Mouse (Mus musculus) thymus, adult 2 months (tissue): ENCODE data around the gene Depp1. TPM values are rescaled to one million over a fixed set of nuclear protein-coding genes. Genes with fewer than 3 reads are reported as not detected.

Experiments used
- DNase-seq: peaks from one replicate; pipeline ENCODE4 v3.0.0; 2021
- H3K27ac ChIP-seq: fragments of 200-500 bp; 2 replicates; pipeline ENCODE4 v1.5.1; 2012; ENCODE audit warnings: low read length, control low read depth; ENCODE audit not compliant: control insufficient read depth, insufficient read depth
- H3K27me3 ChIP-seq: fragments of 200-500 bp; 2 replicates; pipeline ENCODE4 v1.6.1; 2012; ENCODE audit warnings: mild to moderate bottlenecking, low read length, moderate library complexity, mixed read lengths; ENCODE audit not compliant: control insufficient read depth, insufficient read depth
- H3K36me3 ChIP-seq: fragments of 200-500 bp; 2 replicates; pipeline ENCODE4 v1.6.1; 2012; ENCODE audit warnings: mild to moderate bottlenecking, low read length, moderate library complexity; ENCODE audit not compliant: control insufficient read depth, insufficient read depth
- H3K4me1 ChIP-seq: fragments of 200-500 bp; replicated peaks from 2 replicates; pipeline ENCODE4 v1.6.1; 2012; ENCODE audit warnings: low read length; ENCODE audit not compliant: control insufficient read depth, insufficient read depth
- H3K4me3 ChIP-seq: fragments of 200-500 bp; 2 replicates; pipeline ENCODE4 v1.5.1; 2012; ENCODE audit warnings: mild to moderate bottlenecking, low read length, control low read depth, moderate library complexity; ENCODE audit not compliant: control insufficient read depth, insufficient read depth
- CTCF ChIP-seq: fragments of 200-500 bp; IDR thresholded peaks from 2 replicates; pipeline ENCODE4 v1.5.1; 2012; ENCODE audit warnings: mild to moderate bottlenecking, control low read depth, low read length, moderate library complexity, borderline replicate concordance; ENCODE audit not compliant: control insufficient read depth, poor library complexity, insufficient read depth; ENCODE audit errors: extremely low read depth
- POLR2A ChIP-seq: fragments of 200-500 bp; IDR thresholded peaks from 2 replicates; pipeline ENCODE4 v1.6.1; 2012; ENCODE audit warnings: mild to moderate bottlenecking, low read length, control low read depth, moderate library complexity; ENCODE audit not compliant: control insufficient read depth, poor library complexity, insufficient read depth; ENCODE audit errors: extremely low read depth
- WGBS: fragments of 180-500 bp; shearing (Covaris S2); methylation state at CpG from one replicate; pipeline ENCODE4 v1.1.7; 2018; 5-methylcytosine and 5-hydroxymethylcytosine counted together
- polyA plus RNA-seq: library from polyadenylated mRNA; depleted of rRNA; stranded (reverse); fragments of >200 nt; gene quantifications from 2 replicates; pipeline ENCODE4 v1.2.3, GENCODE M21; 2012

Depp1 gene
- polyA plus RNA-seq, 1 experiment, result 6.5 TPM

DNA sequence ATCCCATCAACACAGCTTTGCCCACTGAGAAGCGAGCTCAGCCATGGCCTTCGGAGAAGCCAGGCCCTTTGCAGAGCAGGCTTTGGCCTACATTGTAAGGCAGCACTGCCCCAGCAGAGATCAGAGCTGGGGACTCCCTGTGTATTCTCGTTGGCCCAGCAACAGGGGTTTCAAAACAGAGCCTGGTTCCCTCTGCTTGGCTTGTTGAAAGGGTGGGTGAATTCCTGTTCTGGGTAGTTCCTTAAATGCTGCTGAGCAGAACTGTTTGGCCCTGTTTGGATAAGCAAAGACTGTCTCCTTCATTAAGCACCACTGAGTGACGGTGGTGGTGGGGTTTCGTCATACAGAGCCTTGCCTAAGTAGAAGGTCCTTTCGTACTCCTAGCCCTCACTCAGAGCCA lies 13.6 kb downstream of the Depp1 start:
- no peak for TF ChIP-seq POLR2A
- no peak for TF ChIP-seq CTCF
- Histone ChIP-seq H3K4me1 (no peaks in the 10 kb centered on the region), H3K27me3 (no peaks in the 10 kb centered on the region), H3K4me3 (no peak overlapping the region), H3K27ac (no peak overlapping the region), H3K36me3 (no peaks in the 10 kb centered on the region)
- DNase-seq, result no peak
- 75% methylated on average over 6 of the region's 6 CpGs for WGBS

DNA sequence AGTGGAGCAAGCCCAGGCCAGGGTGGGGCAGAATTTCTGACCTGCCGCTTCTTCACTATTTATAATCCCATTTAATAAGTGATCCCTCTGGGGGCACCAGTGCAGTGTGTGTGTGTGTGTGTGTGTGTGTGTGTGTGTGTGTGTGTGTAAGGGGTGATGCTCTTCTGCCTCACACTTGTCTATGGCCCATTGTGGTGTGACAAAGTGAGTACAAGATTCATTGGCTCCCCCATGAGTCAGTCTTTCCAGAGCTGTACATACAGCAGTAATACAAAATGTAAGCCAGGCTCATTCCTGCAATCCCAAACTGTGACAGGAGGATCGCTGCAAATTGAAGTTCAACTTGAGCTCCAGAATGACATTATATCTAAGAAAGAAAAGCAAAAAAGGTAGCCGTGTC lies 14.4 kb downstream of the Depp1 start:
- Histone ChIP-seq H3K4me1 (no peaks in the 10 kb centered on the region), H3K4me3 (no peak overlapping the region), H3K36me3 (no peaks in the 10 kb centered on the region), H3K27me3 (no peaks in the 10 kb centered on the region), H3K27ac (no peak overlapping the region)
- DNase-seq, result no peak
- 94% methylated on average over 3 of the region's 3 CpGs for WGBS
- TF ChIP-seq POLR2A (no peak), CTCF (no peak)

DNA sequence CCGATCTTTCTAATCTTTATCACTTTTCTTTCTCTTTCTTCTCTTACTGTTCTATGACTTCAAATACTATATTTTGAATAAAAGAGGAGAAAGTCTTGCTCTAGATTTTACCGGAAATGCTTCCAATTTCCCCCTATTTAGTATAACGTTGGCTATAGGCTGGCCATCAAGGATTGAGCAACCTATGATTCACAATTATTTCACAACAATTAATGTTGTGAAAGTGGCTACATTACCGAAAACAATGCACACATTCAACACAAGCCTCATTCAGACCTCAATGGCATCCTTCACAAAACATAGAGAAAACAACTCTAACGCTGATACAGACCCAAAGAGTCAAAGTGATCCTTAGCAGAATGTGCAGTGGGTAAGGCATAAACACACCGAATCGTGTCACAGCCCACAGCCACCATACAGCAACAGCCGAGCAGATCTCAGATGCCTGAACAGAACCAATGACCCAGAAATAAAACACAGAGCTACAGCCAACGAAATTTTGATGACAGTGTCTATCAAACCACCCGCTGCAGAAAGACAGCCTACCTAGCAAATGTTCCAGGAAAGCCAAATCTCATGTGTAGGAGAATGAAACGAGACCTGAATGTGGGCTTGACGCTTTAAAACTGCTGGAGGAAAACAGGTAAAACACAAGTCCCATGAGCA lies 15.8 kb downstream of the Depp1 start:
- 94% methylated on average over 12 of the region's 12 CpGs for WGBS
- no peak overlapping the region for H3K27ac ChIP-seq
- H3K27me3 ChIP-seq, result no peaks in the 10 kb centered on the region
- DNase-seq, result no peak
- TF ChIP-seq CTCF, result no peak
- no peak for TF ChIP-seq POLR2A
- H3K4me3 ChIP-seq, result no peak overlapping the region
- H3K4me1 ChIP-seq, result no peaks in the 10 kb centered on the region
- H3K36me3 ChIP-seq, result no peaks in the 10 kb centered on the region

DNA sequence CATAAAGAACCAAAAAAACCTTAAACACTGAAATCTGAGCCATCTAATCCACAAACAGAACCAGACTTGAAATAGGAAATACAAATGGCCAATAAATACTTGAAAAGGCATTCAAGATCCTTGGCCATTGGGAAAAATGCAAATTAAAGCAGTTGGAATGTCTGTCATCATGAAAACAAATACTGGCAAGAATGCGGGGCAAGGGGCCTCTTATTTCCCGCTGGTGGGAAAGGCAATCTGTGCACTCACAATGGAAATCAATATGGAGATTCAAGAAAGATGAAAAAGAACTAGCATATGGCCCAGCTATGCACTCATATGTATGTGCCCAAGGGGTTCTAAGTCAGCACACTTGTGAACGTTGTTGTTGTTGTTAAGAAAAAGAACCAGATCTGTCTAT lies 16.5 kb downstream of the Depp1 start:
- H3K27me3 ChIP-seq, result no peaks in the 10 kb centered on the region
- H3K4me3 ChIP-seq, result no peak overlapping the region
- WGBS, result 94% methylated on average over 3 of the region's 3 CpGs
- no peak for TF ChIP-seq CTCF
- no peak for TF ChIP-seq POLR2A
- no peak for DNase-seq
- H3K36me3 ChIP-seq, result no peaks in the 10 kb centered on the region
- no peak overlapping the region for H3K27ac ChIP-seq
- H3K4me1 ChIP-seq, result no peaks in the 10 kb centered on the region

DNA sequence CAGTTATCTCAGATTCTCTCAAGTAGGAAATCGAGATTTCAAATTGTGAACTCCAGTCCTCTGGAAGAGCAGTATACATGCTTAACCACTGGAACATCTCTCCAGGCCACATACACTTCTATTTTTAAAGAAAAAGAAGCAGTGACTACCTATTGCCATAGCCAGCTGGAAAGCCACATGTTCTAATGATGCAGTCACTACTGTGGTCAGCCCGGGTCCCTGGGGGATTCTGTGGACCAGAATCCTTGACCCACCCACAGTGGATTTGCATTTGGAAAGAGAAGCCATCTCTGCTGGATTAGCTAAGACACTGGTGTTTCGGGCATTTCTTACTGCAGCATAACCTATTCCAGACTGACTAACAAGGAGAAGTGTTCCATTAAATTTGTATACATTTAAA lies 17.0 kb downstream of the Depp1 start:
- TF ChIP-seq CTCF (no peak), POLR2A (no peak)
- no peak for DNase-seq
- WGBS, result 91% methylated on average over 3 of the region's 3 CpGs
- Histone ChIP-seq H3K36me3 (no peaks in the 10 kb centered on the region), H3K27ac (no peak overlapping the region), H3K4me3 (no peak overlapping the region), H3K4me1 (no peaks in the 10 kb centered on the region), H3K27me3 (no peaks in the 10 kb centered on the region)

DNA sequence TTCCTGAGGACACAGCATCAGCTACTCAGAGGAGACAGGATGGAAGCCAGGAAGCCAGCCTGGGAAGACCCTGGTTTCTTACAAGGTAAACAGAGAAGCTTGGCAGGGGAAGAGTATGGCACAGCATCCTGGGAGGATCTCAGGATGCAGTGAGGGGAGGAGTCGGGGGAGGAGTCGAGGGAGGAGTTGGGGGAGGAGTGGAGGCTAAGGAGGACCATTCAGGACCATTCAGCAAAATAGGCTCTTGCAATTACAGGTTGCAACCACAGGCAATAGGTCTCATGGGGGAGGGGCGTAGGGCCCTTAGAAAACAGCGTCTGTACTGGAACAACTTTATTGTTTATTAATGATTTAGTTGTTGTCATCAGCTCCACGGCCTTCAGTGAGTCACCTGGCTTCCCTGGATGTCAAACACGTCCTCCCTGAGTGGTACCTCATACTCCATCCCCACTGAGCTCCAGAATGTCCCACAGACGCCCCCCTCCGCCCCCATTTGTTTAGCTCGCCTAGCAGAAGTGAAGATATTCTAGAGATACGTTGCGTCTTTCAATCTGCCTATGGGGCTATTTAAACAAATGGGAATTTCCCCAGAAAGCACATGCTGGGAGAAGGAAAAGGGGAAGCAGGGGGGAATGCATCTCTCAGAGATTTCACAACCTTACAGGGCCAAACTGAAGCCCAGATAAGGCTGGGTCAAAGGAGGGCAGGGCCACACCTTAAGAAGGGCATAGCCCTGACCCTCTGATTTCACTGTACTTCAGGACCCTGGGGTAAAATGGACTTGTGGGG lies 18.5 kb downstream of the Depp1 start:
- WGBS, result 78% methylated on average over 11 of the region's 11 CpGs
- DNase-seq, result no peak
- TF ChIP-seq CTCF, result no peak
- TF ChIP-seq POLR2A, result no peak
- no peaks in the 10 kb centered on the region for H3K27me3 ChIP-seq
- peaks cover 9% of the 10 kb centered on the region for H3K4me1 ChIP-seq
- H3K4me3 ChIP-seq, result no peak overlapping the region
- no peaks in the 10 kb centered on the region for H3K36me3 ChIP-seq
- no peak overlapping the region for H3K27ac ChIP-seq
